Mouse (Mus musculus) midbrain, postnatal 0 days (tissue): ENCODE data around the gene Bpifb4. TPM values are rescaled to one million over a fixed set of nuclear protein-coding genes. Genes with fewer than 3 reads are reported as not detected.
A peak's percentile ranks its signal among the peaks of the same experiment; 100 is the strongest.

Source experiments
- ATAC-seq: fragments of 200-750 bp; cut with Nextera tagmentation; 2 replicates; pipeline ENCODE4 v1.8.0; 2017; ENCODE audit warnings: moderate number of reproducible peaks, mild to moderate bottlenecking, moderate TSS enrichment, moderate library complexity; ENCODE audit not compliant: low FRiP score
- DNase-seq: peaks from one replicate; pipeline ENCODE4 v3.0.0-alpha.2; 2015; ENCODE audit warnings: low spot score
- H3K27ac ChIP-seq: fragments of 300-500 bp; sonication (generic); 2 replicates; pipeline ENCODE4 v1.5.1; 2014; ENCODE audit warnings: low read depth, mild to moderate bottlenecking, low read length, mixed read lengths
- H3K27me3 ChIP-seq: fragments of 300-500 bp; sonication (generic); 2 replicates; pipeline ENCODE4 v1.6.1; 2014; ENCODE audit warnings: low read length, control low read depth, mixed read lengths; ENCODE audit not compliant: insufficient read depth
- H3K36me3 ChIP-seq: fragments of 300-500 bp; sonication (generic); 2 replicates; pipeline ENCODE4 v1.6.1; 2014; ENCODE audit warnings: low read length, control low read depth, mixed read lengths; ENCODE audit not compliant: insufficient read depth
- H3K4me1 ChIP-seq: fragments of 300-500 bp; sonication (generic); 2 replicates; pipeline ENCODE4 v1.6.1; 2014; ENCODE audit warnings: mild to moderate bottlenecking, control low read depth, antibody characterized with exemption, low read length, mixed read lengths; ENCODE audit not compliant: insufficient read depth
- H3K4me2 ChIP-seq: fragments of 300-500 bp; sonication (generic); 2 replicates; pipeline ENCODE4 v1.6.1; 2014; ENCODE audit warnings: low read depth, mild to moderate bottlenecking, low read length, mixed read lengths; ENCODE audit not compliant: poor library complexity, severe bottlenecking
- H3K4me3 ChIP-seq: fragments of 300-500 bp; sonication (generic); 2 replicates; pipeline ENCODE4 v1.5.1; 2014; ENCODE audit warnings: low read depth, mild to moderate bottlenecking, low read length, moderate library complexity
- H3K9ac ChIP-seq: fragments of 300-500 bp; sonication (generic); replicated peaks from 2 replicates; pipeline ENCODE4 v1.6.1; 2014; ENCODE audit warnings: mild to moderate bottlenecking, low read length, moderate library complexity, mixed read lengths; ENCODE audit not compliant: poor library complexity, severe bottlenecking
- H3K9me3 ChIP-seq: fragments of 300-500 bp; sonication (generic); 2 replicates; pipeline ENCODE4 v1.6.1; 2016; ENCODE audit warnings: low read length, control low read depth
- CTCF ChIP-seq: IDR thresholded peaks from 2 replicates; pipeline ENCODE4 v1.5.1; 2016; ENCODE audit warnings: antibody characterized with exemption, mild to moderate bottlenecking
- WGBS: fragments of 180-500 bp; shearing (Covaris S2); extraction: QIAGEN DNeasy Blood & Tissue Kit; methylation state at CpG from one replicate; pipeline ENCODE4 v1.1.7; 2014; 5-methylcytosine and 5-hydroxymethylcytosine counted together
- polyA plus RNA-seq: library from polyadenylated mRNA; unstranded; fragments of >200 nt; fragmentation: Nextera tagmentation; extraction: Ambion mirVana; gene quantifications from 2 replicates; pipeline ENCODE4 v1.2.1, GENCODE M21; 2015
- total RNA-seq: library from RNA; depleted of rRNA; stranded (reverse); fragments of >200 nt; gene quantifications from 2 replicates; pipeline ENCODE4 v1.2.3, GENCODE M21; 2014; rRNA removed

Bpifb4 gene
- total and polyA plus RNA-seq, 2 experiments from 2014 or later, result not detected

DNA sequence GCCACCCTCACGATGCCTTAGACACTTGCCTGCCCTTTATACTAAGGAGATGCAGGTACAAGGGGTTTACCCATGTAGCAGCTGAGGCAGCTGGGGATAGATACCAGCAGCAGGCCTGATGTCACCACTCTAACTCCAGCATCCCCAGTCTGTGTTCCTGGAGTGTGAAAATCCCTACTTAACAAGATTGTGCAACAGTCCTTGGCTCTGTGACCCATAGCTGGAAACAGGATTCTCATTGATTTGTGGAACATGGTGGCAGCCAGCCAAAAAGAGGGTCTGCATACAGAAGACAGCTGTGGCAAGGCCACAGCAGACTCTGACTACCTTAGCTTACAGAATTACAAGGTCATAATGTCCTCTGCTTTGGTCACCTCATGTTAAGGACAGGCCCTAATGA is 67.1 kb downstream of the Bpifb4 start:
- Histone ChIP-seq H3K4me3 (no peak overlapping the region), H3K9me3 (no peaks in the 10 kb centered on the region), H3K27ac (no peak overlapping the region), H3K36me3 (no peaks in the 10 kb centered on the region), H3K4me1 (no peaks in the 10 kb centered on the region), H3K27me3 (no peaks in the 10 kb centered on the region), H3K9ac (no peak overlapping the region), H3K4me2 (no peak overlapping the region)
- ATAC-seq (no peak), DNase-seq (peak; percentile 36)
- no peak for TF ChIP-seq CTCF
- WGBS, result 78% methylated on average over 1 of the region's 1 CpGs

DNA sequence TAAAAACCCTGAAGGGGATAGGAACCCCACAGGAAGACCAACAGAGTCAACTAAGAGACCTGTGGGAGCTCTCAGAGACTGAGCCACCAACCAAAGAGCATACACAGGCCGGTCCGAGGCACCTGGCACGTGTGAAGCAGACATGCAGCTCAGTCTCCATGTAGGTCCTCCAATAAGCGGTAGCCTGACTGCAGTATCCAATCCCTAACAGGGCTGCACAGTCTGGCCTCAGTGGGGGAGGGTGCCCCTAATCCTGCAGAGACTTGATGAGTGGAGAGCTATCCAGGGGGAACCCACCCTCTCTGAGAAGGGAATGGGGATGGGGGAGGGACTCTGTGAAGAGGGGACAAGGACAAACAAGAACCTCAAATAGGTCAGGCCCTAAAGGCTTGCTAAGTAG is 67.7 kb downstream of the Bpifb4 start:
- H3K4me1 ChIP-seq, result no peaks in the 10 kb centered on the region
- no peak overlapping the region for H3K4me2 ChIP-seq
- no peak overlapping the region for H3K27ac ChIP-seq
- DNase-seq (no peak), ATAC-seq (no peak)
- no peak for TF ChIP-seq CTCF
- H3K36me3 ChIP-seq, result no peaks in the 10 kb centered on the region
- no peak overlapping the region for H3K9ac ChIP-seq
- no peaks in the 10 kb centered on the region for H3K9me3 ChIP-seq
- no peak overlapping the region for H3K4me3 ChIP-seq
- H3K27me3 ChIP-seq, result no peaks in the 10 kb centered on the region
- 84% methylated on average over 4 of the region's 4 CpGs for WGBS

DNA sequence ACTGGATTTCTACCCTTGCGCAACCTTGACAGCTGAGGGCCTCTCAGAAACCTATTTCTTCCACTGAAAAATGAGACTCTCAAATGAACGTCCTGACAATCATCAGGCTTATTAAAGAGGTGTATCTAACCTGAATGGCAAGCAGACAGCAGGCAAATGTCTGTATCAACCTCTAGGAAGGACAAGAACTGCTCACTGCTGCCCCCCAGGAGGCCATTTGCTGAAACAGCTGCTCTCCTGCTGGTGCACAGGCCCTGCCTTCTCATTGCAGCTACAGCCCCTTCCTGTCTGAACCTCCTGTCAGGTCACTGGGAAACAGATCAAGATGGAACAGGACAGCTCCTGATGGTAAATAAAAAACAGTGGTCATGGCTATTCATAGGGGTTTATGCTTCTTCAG is 68.3 kb downstream of the Bpifb4 start:
- DNase-seq, result no peak
- no peak for TF ChIP-seq CTCF
- ATAC-seq, result no peak
- WGBS, result 93% methylated on average over 2 of the region's 2 CpGs
- H3K27me3 ChIP-seq, result no peaks in the 10 kb centered on the region
- no peaks in the 10 kb centered on the region for H3K9me3 ChIP-seq
- H3K4me2 ChIP-seq, result no peak overlapping the region
- H3K4me3 ChIP-seq, result no peak overlapping the region
- H3K36me3 ChIP-seq, result no peaks in the 10 kb centered on the region
- H3K27ac ChIP-seq, result no peak overlapping the region
- no peak overlapping the region for H3K9ac ChIP-seq
- H3K4me1 ChIP-seq, result no peaks in the 10 kb centered on the region

DNA sequence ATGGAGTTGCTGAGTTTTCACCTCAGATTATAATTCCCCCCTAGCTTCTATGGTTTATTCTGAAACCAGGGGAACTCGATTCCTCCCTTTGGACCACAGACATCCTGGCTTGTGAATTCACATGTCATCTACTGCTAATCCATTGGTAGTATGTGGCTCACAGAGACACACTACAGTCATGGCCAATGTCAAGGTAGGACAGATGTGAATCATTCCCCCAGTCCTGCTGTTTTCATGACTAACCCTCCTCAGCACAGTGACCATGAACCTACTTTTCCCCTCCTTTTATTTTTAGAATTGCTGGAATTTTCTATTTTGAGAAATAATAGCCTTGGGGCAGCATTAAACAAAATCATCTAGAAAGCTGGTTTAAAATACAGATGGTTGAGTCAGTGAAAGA is 69.4 kb downstream of the Bpifb4 start:
- no peak for TF ChIP-seq CTCF
- no peak overlapping the region for H3K4me2 ChIP-seq
- H3K27ac ChIP-seq, result no peak overlapping the region
- 81% methylated on average over 1 of the region's 1 CpGs for whole genome bisulfite sequencing
- H3K36me3 ChIP-seq, result no peaks in the 10 kb centered on the region
- no peaks in the 10 kb centered on the region for H3K4me1 ChIP-seq
- no peaks in the 10 kb centered on the region for H3K9me3 ChIP-seq
- ATAC-seq (no peak), DNase-seq (no peak)
- H3K9ac ChIP-seq, result no peak overlapping the region
- H3K27me3 ChIP-seq, result no peaks in the 10 kb centered on the region
- H3K4me3 ChIP-seq, result no peak overlapping the region

DNA sequence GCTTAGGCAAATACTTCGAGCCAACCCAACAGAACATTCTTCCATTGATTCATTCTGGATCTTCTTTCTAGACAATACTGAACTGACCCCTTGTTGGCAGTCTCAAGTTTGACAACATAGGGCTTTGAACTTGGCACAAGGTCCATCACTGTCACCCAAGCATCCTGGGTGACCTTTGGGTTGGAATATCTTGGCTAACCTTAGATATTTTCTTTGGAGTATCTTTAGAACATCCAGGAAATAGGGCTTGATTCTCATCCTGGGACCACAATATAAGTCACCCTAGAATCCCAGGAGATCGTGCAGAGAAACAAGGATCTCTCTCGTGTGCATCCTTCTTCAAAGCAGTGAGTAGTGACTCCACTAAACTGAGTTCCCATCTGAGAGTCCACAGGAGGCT is 70.0 kb downstream of the Bpifb4 start, which contains the start of gene Bpifa2:
Gene Bpifa2 (plus strand): TSS at position 301 of the 400 bp plus-strand sequence.
- Histone ChIP-seq H3K4me3 (no peak within 1 kb of the TSS), H3K36me3 (no peaks in the 10 kb centered on the region), H3K4me2 (no peak within 1 kb of the TSS), H3K4me1 (no peaks in the 10 kb centered on the region), H3K27me3 (no peaks in the 10 kb centered on the region), H3K27ac (no peak within 1 kb of the TSS), H3K9me3 (no peaks in the 10 kb centered on the region), H3K9ac (no peak within 1 kb of the TSS)
- 82% methylated on average over 3 of the region's 3 CpGs for WGBS
- ATAC-seq (no peak), DNase-seq (no peak)
- no peak for TF ChIP-seq CTCF

Other genes with a start within 250 kb of the Bpifb4 start
- not detected in 2 replicates for gene Dnmt3c, start 241.6 kb upstream of the Bpifb4 start, total RNA-seq
- gene Dnmt3c, start 241.6 kb upstream of the Bpifb4 start, polyA plus RNA-seq, result not detected in 2 replicates
- gene Mapre1, start 196.9 kb upstream of the Bpifb4 start, total RNA-seq, result 91.8 and 112 TPM in 2 replicates
- 346 and 372 TPM in 2 replicates for gene Mapre1, start 196.9 kb upstream of the Bpifb4 start, polyA plus RNA-seq
- gene Efcab8, start 158.3 kb upstream of the Bpifb4 start, total RNA-seq, result 0.24 TPM in 1 of 2 replicates, not detected in the other
- not detected in 2 replicates for gene Efcab8, start 158.3 kb upstream of the Bpifb4 start, polyA plus RNA-seq
- gene Sun5, start 67.1 kb upstream of the Bpifb4 start, total RNA-seq, result not detected in 2 replicates
- not detected in 2 replicates for gene Sun5, start 67.1 kb upstream of the Bpifb4 start, polyA plus RNA-seq
- 0.28 and 0.33 TPM in 2 replicates for gene Bpifb2, start 63.2 kb upstream of the Bpifb4 start, total RNA-seq
- gene Bpifb2, start 63.2 kb upstream of the Bpifb4 start, polyA plus RNA-seq, result 0.28 and 0.34 TPM in 2 replicates
- gene Bpifb6, start 37.8 kb upstream of the Bpifb4 start, total RNA-seq, result 0.38 TPM in 1 of 2 replicates, not detected in the other
- 0.10 TPM in 1 of 2 replicates, not detected in the other for gene Bpifb6, start 37.8 kb upstream of the Bpifb4 start, polyA plus RNA-seq
- gene Bpifb3, start 20.0 kb upstream of the Bpifb4 start, total RNA-seq, result 0.22 TPM in 1 of 2 replicates, not detected in the other
- gene Bpifb3, start 20.0 kb upstream of the Bpifb4 start, polyA plus RNA-seq, result not detected in 2 replicates
- not detected in 2 replicates for gene Bpifa6, start 36.7 kb downstream of the Bpifb4 start, total RNA-seq
- not detected in 2 replicates for gene Bpifa6, start 36.7 kb downstream of the Bpifb4 start, polyA plus RNA-seq
- 1.3 TPM in 1 of 2 replicates, not detected in the other for gene Bpifa2, start 70.1 kb downstream of the Bpifb4 start, total RNA-seq
- gene Bpifa2, start 70.1 kb downstream of the Bpifb4 start, polyA plus RNA-seq, result not detected in 2 replicates
- gene Bpifa3, start 192.1 kb downstream of the Bpifb4 start, total RNA-seq, result not detected in 2 replicates
- gene Bpifa3, start 192.1 kb downstream of the Bpifb4 start, polyA plus RNA-seq, result not detected in 2 replicates
- 1.1 TPM in 1 of 2 replicates, not detected in the other for gene Bpifa1, start 204.7 kb downstream of the Bpifb4 start, total RNA-seq
- 0.20 and 0.42 TPM in 2 replicates for gene Bpifa1, start 204.7 kb downstream of the Bpifb4 start, polyA plus RNA-seq
- not detected in 2 replicates for gene Bpifa5, start 224.4 kb downstream of the Bpifb4 start, total RNA-seq
- gene Bpifa5, start 224.4 kb downstream of the Bpifb4 start, polyA plus RNA-seq, result not detected in 2 replicates